Mouse (Mus musculus) C2C12 (cell line): ENCODE measurements at regions not wholly inside any gene's neighbourhood (a gene's known extent, or its start where the extent isn't known, plus 50 kb on each side); places are given as distances from the start of the nearest gene placed in this dataset.

ENCODE experiments used
- H3K27me3 ChIP-seq: one replicate; pipeline ENCODE4 v1.6.1; 2011; ENCODE audit not compliant: control insufficient read depth, insufficient read depth, insufficient read length
- H3K36me3 ChIP-seq: one replicate; pipeline ENCODE4 v1.6.1; 2011; ENCODE audit not compliant: control insufficient read depth, insufficient read depth
- H3K4me3 ChIP-seq: one replicate; pipeline ENCODE4 v1.5.1; 2011; ENCODE audit warnings: mild to moderate bottlenecking, control low read depth; ENCODE audit not compliant: poor library complexity, insufficient read depth, severe bottlenecking
- H3K79me2 ChIP-seq: one replicate; pipeline ENCODE4 v1.6.1; 2011; ENCODE audit not compliant: control insufficient read depth, insufficient read depth
- H3K79me3 ChIP-seq: one replicate; pipeline ENCODE4 v1.6.1; 2011; ENCODE audit warnings: low read depth, control low read depth
- H3ac ChIP-seq: one replicate; pipeline ENCODE3; 2011; ENCODE audit warnings: low read depth; ENCODE audit not compliant: control insufficient read depth, insufficient read length
- CEBPB ChIP-seq: IDR thresholded peaks from one replicate; pipeline ENCODE4 v1.6.1; 2011; ENCODE audit warnings: low read depth, mild to moderate bottlenecking, control low read depth, moderate library complexity
- CTCF ChIP-seq: IDR thresholded peaks from one replicate; pipeline ENCODE4 v1.5.1; 2011; ENCODE audit not compliant: control insufficient read depth, insufficient read depth, insufficient read length
- FOSL1 ChIP-seq: IDR thresholded peaks from one replicate; pipeline ENCODE4 v1.8.0; 2011; ENCODE audit warnings: mild to moderate bottlenecking, low read length; ENCODE audit not compliant: poor library complexity, insufficient read depth, severe bottlenecking
- MAX ChIP-seq: IDR thresholded peaks from one replicate; pipeline ENCODE4 v1.6.1; 2011; ENCODE audit warnings: mild to moderate bottlenecking, control low read depth
- MYOD1 ChIP-seq: IDR thresholded peaks from one replicate; pipeline ENCODE4 v1.6.1; 2011; ENCODE audit warnings: low read depth; ENCODE audit not compliant: control insufficient read depth, insufficient read length
- MYOG ChIP-seq: IDR thresholded peaks from one replicate; pipeline ENCODE4 v1.6.1; 2011; ENCODE audit not compliant: control insufficient read depth, insufficient read length; ENCODE audit errors: extremely low read depth
- USF1 ChIP-seq: IDR thresholded peaks from one replicate; pipeline ENCODE4 v1.6.1; 2011; ENCODE audit warnings: low read depth, mild to moderate bottlenecking, control low read depth, moderate library complexity

GRCm38 (mm10) chr11:45058658-45059057 lies 441.5 kb downstream of the Ebf1 start:
- no peaks in the 10 kb centered on the region for H3K79me3 ChIP-seq
- no peak overlapping the region for H3K4me3 ChIP-seq
- H3K36me3 ChIP-seq = no peaks in the 10 kb centered on the region
- TF ChIP-seq MYOD1 = no peak
- TF ChIP-seq MYOG = no peak
- no peak for TF ChIP-seq FOSL1
- TF ChIP-seq CTCF = no peak
- TF ChIP-seq USF1 = no peak
- TF ChIP-seq CEBPB = no peak
- TF ChIP-seq MAX = no peak
- H3K79me2 ChIP-seq = no peaks in the 10 kb centered on the region
- peaks cover 5% of the 10 kb centered on the region for H3K27me3 ChIP-seq
- no peak overlapping the region for H3ac ChIP-seq

DNA sequence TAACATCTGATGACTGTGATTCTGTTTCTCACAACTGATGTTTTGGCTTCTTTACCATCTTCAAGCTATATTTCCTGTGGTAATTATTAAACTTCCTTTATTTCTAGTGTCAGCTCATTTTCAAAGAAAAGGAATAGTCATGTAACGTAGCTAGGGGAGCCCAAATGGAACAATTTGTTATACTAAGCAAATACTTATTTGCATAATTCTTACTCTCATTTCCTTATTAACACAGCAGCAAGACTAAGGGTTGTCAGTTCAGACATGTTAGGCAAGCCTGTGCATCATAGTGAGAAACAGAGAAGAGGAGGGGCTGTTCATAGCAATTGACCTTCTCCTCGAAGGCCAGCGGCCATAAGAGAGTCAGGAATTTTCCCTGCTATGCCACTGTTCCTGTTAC lies 449.5 kb downstream of the Ebf1 start:
- Histone ChIP-seq H3K79me3 (no peaks in the 10 kb centered on the region), H3K36me3 (no peaks in the 10 kb centered on the region), H3K27me3 (peaks cover 3% of the 10 kb centered on the region), H3K79me2 (no peaks in the 10 kb centered on the region), H3ac (no peak overlapping the region), H3K4me3 (no peak overlapping the region)
- no peak for TF ChIP-seq FOSL1
- no peak for TF ChIP-seq MYOG
- TF ChIP-seq CTCF = no peak
- no peak for TF ChIP-seq MYOD1
- no peak for TF ChIP-seq MAX
- TF ChIP-seq USF1 = no peak
- no peak for TF ChIP-seq CEBPB

GRCm38 (mm10) chr11:45070280-45070679 lies 453.2 kb downstream of the Ebf1 start:
- Histone ChIP-seq H3K4me3 (no peak overlapping the region), H3ac (no peak overlapping the region), H3K79me2 (no peaks in the 10 kb centered on the region), H3K79me3 (no peaks in the 10 kb centered on the region), H3K27me3 (no peaks in the 10 kb centered on the region), H3K36me3 (no peaks in the 10 kb centered on the region)
- no peak for TF ChIP-seq CTCF
- TF ChIP-seq MYOD1 = no peak
- TF ChIP-seq CEBPB = no peak
- TF ChIP-seq MAX = no peak
- TF ChIP-seq FOSL1 = no peak
- TF ChIP-seq USF1 = no peak
- no peak for TF ChIP-seq MYOG

DNA sequence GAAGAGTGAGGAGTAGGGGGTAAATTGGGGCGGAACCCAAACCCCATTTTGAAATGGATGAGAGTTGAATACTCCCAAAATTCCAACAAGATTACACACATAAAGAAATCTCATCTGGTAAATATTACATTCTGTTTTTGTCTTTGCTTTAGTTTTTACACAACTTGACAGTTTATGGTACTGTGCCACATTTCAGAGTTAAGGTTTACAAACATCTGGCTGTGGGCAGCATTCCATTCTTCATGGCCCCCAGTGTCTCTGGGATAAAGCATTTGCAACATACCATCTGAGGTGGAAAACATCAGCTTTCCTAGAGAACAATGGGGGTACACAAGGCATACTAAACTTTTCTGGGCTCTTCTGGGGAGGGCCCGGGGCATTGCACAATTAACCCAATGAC lies 454.1 kb downstream of the Ebf1 start:
- no peaks in the 10 kb centered on the region for H3K79me3 ChIP-seq
- no peaks in the 10 kb centered on the region for H3K36me3 ChIP-seq
- no peaks in the 10 kb centered on the region for H3K27me3 ChIP-seq
- no peak overlapping the region for H3K4me3 ChIP-seq
- no peak overlapping the region for H3ac ChIP-seq
- TF ChIP-seq CTCF (no peak), USF1 (no peak), MYOG (no peak), MYOD1 (no peak), FOSL1 (no peak), MAX (no peak), CEBPB (no peak)
- H3K79me2 ChIP-seq = no peaks in the 10 kb centered on the region

DNA sequence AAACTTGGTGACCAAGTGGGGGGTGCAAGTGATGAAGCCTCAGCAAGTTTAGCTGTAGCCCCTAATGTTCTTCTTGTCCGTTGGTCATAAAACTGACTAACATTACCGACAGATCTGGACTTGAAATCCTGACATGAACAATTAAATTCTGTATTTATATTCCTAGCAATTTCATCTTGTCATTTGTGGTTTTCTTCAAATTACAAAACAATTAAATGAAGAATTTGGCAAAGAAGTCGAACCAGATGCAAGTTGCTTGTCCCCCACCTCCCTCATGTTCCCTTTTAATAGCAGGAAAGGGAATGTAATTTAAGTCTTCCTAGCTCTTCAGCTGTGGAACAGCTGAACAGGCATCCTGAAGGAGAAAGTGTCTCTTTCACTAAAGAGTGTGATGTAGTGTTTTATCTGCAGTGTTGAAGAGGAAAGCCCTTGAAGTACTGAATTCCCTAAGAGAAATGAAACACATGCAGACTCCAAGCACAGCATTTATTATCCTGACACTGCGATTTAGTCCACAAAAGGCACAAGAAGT lies 467.5 kb downstream of the Ebf1 start:
- Histone ChIP-seq H3K4me3 (no peak overlapping the region), H3K36me3 (no peaks in the 10 kb centered on the region), H3K79me2 (no peaks in the 10 kb centered on the region), H3K27me3 (no peaks in the 10 kb centered on the region), H3K79me3 (no peaks in the 10 kb centered on the region), H3ac (no peak overlapping the region)
- TF ChIP-seq FOSL1 (no peak), MYOD1 (no peak), MAX (no peak)

- Histone ChIP-seq H3K4me3 (no peak overlapping the region), H3K79me3 (no peaks in the 10 kb centered on the region), H3ac (no peak overlapping the region), H3K36me3 (no peaks in the 10 kb centered on the region), H3K79me2 (no peaks in the 10 kb centered on the region), H3K27me3 (no peaks in the 10 kb centered on the region)
- TF ChIP-seq MYOD1 (no peak), CTCF (no peak), MYOG (no peak), FOSL1 (no peak), USF1 (no peak), CEBPB (no peak), MAX (no peak)
Measured at GRCm38 (mm10) chr11:45085145-45085544, 468.0 kb downstream of the Ebf1 start.
